Mouse (Mus musculus): Measurements from ENCODE around the gene Selenos. TPM values are rescaled to one million over a fixed set of nuclear protein-coding genes. Genes with fewer than 3 reads are reported as not detected.

The Selenos gene
- polyA plus RNA-seq, 1 experiment from 2014 or later, result 155 TPM

- H3K36me3 ChIP-seq (ENCODE audit: control insufficient read depth, insufficient read depth), result no peaks in the 10 kb centered on the region
- H3K27ac ChIP-seq (ENCODE audit: low read depth, low read length), result no peak overlapping the region
- no peaks in the 10 kb centered on the region for H3K27me3 ChIP-seq (replicated peaks; ENCODE audit: control insufficient read depth, insufficient read depth, low read length)
- H3K4me2 ChIP-seq (replicated peaks; ENCODE audit: low read depth), result peak overlapping the region; percentile 96
- TF ChIP-seq CTCF (IDR thresholded peaks at IDR 0.05; ENCODE audit: low read depth), result no peak
- 0 out of 2 replicates have a peak overlapping the region, but pooled peaks have one; percentile 78 for H3K9ac ChIP-seq (ENCODE audit: low read depth, low read length)
- WGBS, result 14% methylated on average over 10 of the region's 10 CpGs
- H3K4me1 ChIP-seq (replicated peaks; ENCODE audit: control insufficient read depth, insufficient read depth, low read length), result 0 out of 2 replicates have a peak, but pooled peaks cover 6% of the 10 kb centered on the region
- no peaks in the 10 kb centered on the region for H3K9me3 ChIP-seq (ENCODE audit: control insufficient read depth)
- no peak for ATAC-seq
- H3K4me3 ChIP-seq (ENCODE audit: low read depth, low read length), result peak overlapping the region; percentile 70
These were observed 31.2 kb downstream of the Selenos start for GRCm38 (mm10) chr7:66110636-66111112.

- Histone ChIP-seq H3K9me3 (ENCODE audit: control insufficient read depth) (no peaks in the 10 kb centered on the region), H3K9ac (ENCODE audit: low read depth, low read length) (no peak overlapping the region), H3K4me3 (ENCODE audit: low read depth, low read length) (peak overlapping the region; percentile 70; the same call in 1 of the 2 replicates), H3K27ac (ENCODE audit: low read depth, low read length) (no peak overlapping the region), H3K4me2 (replicated peaks; ENCODE audit: low read depth) (peak overlapping the region; percentile 96), H3K27me3 (replicated peaks; ENCODE audit: control insufficient read depth, insufficient read depth, low read length) (no peaks in the 10 kb centered on the region), H3K36me3 (ENCODE audit: control insufficient read depth, insufficient read depth) (no peaks in the 10 kb centered on the region), H3K4me1 (replicated peaks; ENCODE audit: control insufficient read depth, insufficient read depth, low read length) (0 out of 2 replicates have a peak, but pooled peaks cover 6% of the 10 kb centered on the region)
- no peak for ATAC-seq
- TF ChIP-seq CTCF (IDR thresholded peaks at IDR 0.05; ENCODE audit: low read depth), result no peak
- 75% methylated on average over 10 of the region's 10 CpGs for WGBS
These were observed 31.8 kb downstream of the Selenos start for GRCm38 (mm10) chr7:66111211-66111610.

GRCm38 (mm10) chr7:66113561-66113960 lies 34.1 kb downstream of the Selenos start:
- TF ChIP-seq CTCF (IDR thresholded peaks at IDR 0.05; ENCODE audit: low read depth), result no peak
- ATAC-seq, result no peak
- no peaks in the 10 kb centered on the region for H3K36me3 ChIP-seq (ENCODE audit: control insufficient read depth, insufficient read depth)
- 79% methylated on average over 3 of the region's 3 CpGs for WGBS
- H3K4me2 ChIP-seq (replicated peaks; ENCODE audit: low read depth), result no peak overlapping the region
- 0 out of 2 replicates have a peak, but pooled peaks cover 5% of the 10 kb centered on the region for H3K4me1 ChIP-seq (replicated peaks; ENCODE audit: control insufficient read depth, insufficient read depth, low read length)
- no peaks in the 10 kb centered on the region for H3K27me3 ChIP-seq (replicated peaks; ENCODE audit: control insufficient read depth, insufficient read depth, low read length)
- H3K9me3 ChIP-seq (ENCODE audit: control insufficient read depth), result no peaks in the 10 kb centered on the region
- H3K27ac ChIP-seq (ENCODE audit: low read depth, low read length), result no peak overlapping the region
- H3K4me3 ChIP-seq (ENCODE audit: low read depth, low read length), result no peak overlapping the region
- H3K9ac ChIP-seq (ENCODE audit: low read depth, low read length), result no peak overlapping the region

- Histone ChIP-seq H3K4me2 (replicated peaks; ENCODE audit: low read depth) (no peak overlapping the region), H3K9ac (ENCODE audit: low read depth, low read length) (no peak overlapping the region), H3K4me3 (ENCODE audit: low read depth, low read length) (no peak overlapping the region), H3K4me1 (replicated peaks; ENCODE audit: control insufficient read depth, insufficient read depth, low read length) (no peaks in the 10 kb centered on the region), H3K36me3 (ENCODE audit: control insufficient read depth, insufficient read depth) (no peaks in the 10 kb centered on the region), H3K27me3 (replicated peaks; ENCODE audit: control insufficient read depth, insufficient read depth, low read length) (no peaks in the 10 kb centered on the region), H3K27ac (ENCODE audit: low read depth, low read length) (no peak overlapping the region), H3K9me3 (ENCODE audit: control insufficient read depth) (no peaks in the 10 kb centered on the region)
- ATAC-seq, result no peak
- TF ChIP-seq CTCF (IDR thresholded peaks at IDR 0.05; ENCODE audit: low read depth), result no peak
- 83% methylated on average over 11 of the region's 11 CpGs for WGBS
These were observed 36.4 kb downstream of the Selenos start for GRCm38 (mm10) chr7:66115821-66116343.

- no peak for TF ChIP-seq CTCF (IDR thresholded peaks at IDR 0.05; ENCODE audit: low read depth)
- no peaks in the 10 kb centered on the region for H3K9me3 ChIP-seq (ENCODE audit: control insufficient read depth)
- H3K27ac ChIP-seq (ENCODE audit: low read depth, low read length), result no peak overlapping the region
- no peaks in the 10 kb centered on the region for H3K4me1 ChIP-seq (replicated peaks; ENCODE audit: control insufficient read depth, insufficient read depth, low read length)
- H3K4me2 ChIP-seq (replicated peaks; ENCODE audit: low read depth), result no peak overlapping the region
- 44% methylated on average over 8 of the region's 8 CpGs for WGBS
- no peak for ATAC-seq
- H3K4me3 ChIP-seq (ENCODE audit: low read depth, low read length), result no peak overlapping the region
- H3K9ac ChIP-seq (ENCODE audit: low read depth, low read length), result no peak overlapping the region; the same call in 1 of the 2 replicates
- H3K36me3 ChIP-seq (ENCODE audit: control insufficient read depth, insufficient read depth), result no peaks in the 10 kb centered on the region
- no peaks in the 10 kb centered on the region for H3K27me3 ChIP-seq (replicated peaks; ENCODE audit: control insufficient read depth, insufficient read depth, low read length)
These were observed 37.5 kb downstream of the Selenos start for GRCm38 (mm10) chr7:66116906-66117482.

GRCm38 (mm10) chr7:66118046-66118445 lies 38.6 kb downstream of the Selenos start:
- no peak overlapping the region for H3K4me3 ChIP-seq (ENCODE audit: low read depth, low read length)
- no peak for ATAC-seq
- H3K4me2 ChIP-seq (replicated peaks; ENCODE audit: low read depth), result no peak overlapping the region
- H3K36me3 ChIP-seq (ENCODE audit: control insufficient read depth, insufficient read depth), result no peaks in the 10 kb centered on the region
- H3K9ac ChIP-seq (ENCODE audit: low read depth, low read length), result no peak overlapping the region
- H3K9me3 ChIP-seq (ENCODE audit: control insufficient read depth), result no peaks in the 10 kb centered on the region
- H3K4me1 ChIP-seq (replicated peaks; ENCODE audit: control insufficient read depth, insufficient read depth, low read length), result no peaks in the 10 kb centered on the region
- H3K27me3 ChIP-seq (replicated peaks; ENCODE audit: control insufficient read depth, insufficient read depth, low read length), result no peaks in the 10 kb centered on the region
- TF ChIP-seq CTCF (IDR thresholded peaks at IDR 0.05; ENCODE audit: low read depth), result no peak
- WGBS, result 86% methylated on average over 3 of the region's 3 CpGs
- no peak overlapping the region for H3K27ac ChIP-seq (ENCODE audit: low read depth, low read length)

All from intestine, postnatal 0 days (tissue).